Mouse (Mus musculus): ENCODE measurements around the gene Rpgrip1.
"Not testable (repeated sequence)": the region's sequence is repeated elsewhere in the genome, so short reads cannot be mapped to it uniquely, and the experiment has no call there.

The Rpgrip1 gene

GRCm38 (mm10) chr14:52110346-52110745 is at the start of gene Rpgrip1:
Rpgrip1 (plus strand) TSS chr14:52110704.
- DNase-seq (ENCODE audit: low read depth, low spot score), result no peak

GRCm38 (mm10) chr14:52060800-52061199 is 49.7 kb upstream of the Rpgrip1 start:
- no peak for DNase-seq (ENCODE audit: low read depth, low spot score)

- no peak for DNase-seq (ENCODE audit: low read depth, low spot score)
Observed at GRCm38 (mm10) chr14:52061798-52062197, 48.7 kb upstream of the Rpgrip1 start.

- DNase-seq (ENCODE audit: low read depth, low spot score), result no peak
Observed at GRCm38 (mm10) chr14:52066135-52066534, 44.4 kb upstream of the Rpgrip1 start.

GRCm38 (mm10) chr14:52071599-52072137 is 38.8 kb upstream of the Rpgrip1 start:
- DNase-seq (ENCODE audit: low read depth, low spot score), result no peak

- DNase-seq (ENCODE audit: low read depth, low spot score), result no peak
Observed at GRCm38 (mm10) chr14:52083083-52083482, 27.4 kb upstream of the Rpgrip1 start.

GRCm38 (mm10) chr14:52094533-52094932 is 16.0 kb upstream of the Rpgrip1 start:
- no peak for DNase-seq (ENCODE audit: low read depth, low spot score)

GRCm38 (mm10) chr14:52097191-52097590 is 13.3 kb upstream of the Rpgrip1 start:
- not testable (repeated sequence) for DNase-seq (ENCODE audit: low read depth, low spot score)

GRCm38 (mm10) chr14:52098387-52098786 is 12.1 kb upstream of the Rpgrip1 start:
- DNase-seq (ENCODE audit: low read depth, low spot score), result not testable (repeated sequence)

GRCm38 (mm10) chr14:52099563-52099962 is 10.9 kb upstream of the Rpgrip1 start:
- no peak for DNase-seq (ENCODE audit: low read depth, low spot score)

- no peak for DNase-seq (ENCODE audit: low read depth, low spot score)
Observed at GRCm38 (mm10) chr14:52100170-52100960, 10.1 kb upstream of the Rpgrip1 start.

- DNase-seq (ENCODE audit: low read depth, low spot score), result no peak
Observed at GRCm38 (mm10) chr14:52101285-52102157, 9.0 kb upstream of the Rpgrip1 start.

GRCm38 (mm10) chr14:52103474-52103855 is 7.0 kb upstream of the Rpgrip1 start:
- DNase-seq (ENCODE audit: low read depth, low spot score), result peak; percentile 47

- DNase-seq (ENCODE audit: low read depth, low spot score), result peak; percentile 100
Observed at GRCm38 (mm10) chr14:52103856-52104676, 6.4 kb upstream of the Rpgrip1 start, which contains the start of gene Hnrnpc. Hnrnpc (minus strand) TSS chr14:52104028.

- DNase-seq (ENCODE audit: low read depth, low spot score), result no peak
Observed at GRCm38 (mm10) chr14:52104677-52105285, 5.7 kb upstream of the Rpgrip1 start.

GRCm38 (mm10) chr14:52105308-52105707 is 5.2 kb upstream of the Rpgrip1 start:
- no peak for DNase-seq (ENCODE audit: low read depth, low spot score)

GRCm38 (mm10) chr14:52106741-52107140 is 3.8 kb upstream of the Rpgrip1 start:
- no peak for DNase-seq (ENCODE audit: low read depth, low spot score)

GRCm38 (mm10) chr14:52108025-52108424 is 2.5 kb upstream of the Rpgrip1 start:
- no peak for DNase-seq (ENCODE audit: low read depth, low spot score)

GRCm38 (mm10) chr14:52114101-52114500 is 3.6 kb downstream of the Rpgrip1 start:
- no peak for DNase-seq (ENCODE audit: low read depth, low spot score)

- DNase-seq (ENCODE audit: low read depth, low spot score), result no peak
Observed at GRCm38 (mm10) chr14:52117241-52117640, 6.7 kb downstream of the Rpgrip1 start.

- no peak for DNase-seq (ENCODE audit: low read depth, low spot score)
Observed at GRCm38 (mm10) chr14:52118456-52118822, 7.9 kb downstream of the Rpgrip1 start.

All from c-Kit-negative CD71-positive TER-119-positive erythroid progenitor cells, embryonic 14.5 days (primary cell).